ENCODE assay signal across 9 mouse cellular contexts in the genomic region with DNA sequence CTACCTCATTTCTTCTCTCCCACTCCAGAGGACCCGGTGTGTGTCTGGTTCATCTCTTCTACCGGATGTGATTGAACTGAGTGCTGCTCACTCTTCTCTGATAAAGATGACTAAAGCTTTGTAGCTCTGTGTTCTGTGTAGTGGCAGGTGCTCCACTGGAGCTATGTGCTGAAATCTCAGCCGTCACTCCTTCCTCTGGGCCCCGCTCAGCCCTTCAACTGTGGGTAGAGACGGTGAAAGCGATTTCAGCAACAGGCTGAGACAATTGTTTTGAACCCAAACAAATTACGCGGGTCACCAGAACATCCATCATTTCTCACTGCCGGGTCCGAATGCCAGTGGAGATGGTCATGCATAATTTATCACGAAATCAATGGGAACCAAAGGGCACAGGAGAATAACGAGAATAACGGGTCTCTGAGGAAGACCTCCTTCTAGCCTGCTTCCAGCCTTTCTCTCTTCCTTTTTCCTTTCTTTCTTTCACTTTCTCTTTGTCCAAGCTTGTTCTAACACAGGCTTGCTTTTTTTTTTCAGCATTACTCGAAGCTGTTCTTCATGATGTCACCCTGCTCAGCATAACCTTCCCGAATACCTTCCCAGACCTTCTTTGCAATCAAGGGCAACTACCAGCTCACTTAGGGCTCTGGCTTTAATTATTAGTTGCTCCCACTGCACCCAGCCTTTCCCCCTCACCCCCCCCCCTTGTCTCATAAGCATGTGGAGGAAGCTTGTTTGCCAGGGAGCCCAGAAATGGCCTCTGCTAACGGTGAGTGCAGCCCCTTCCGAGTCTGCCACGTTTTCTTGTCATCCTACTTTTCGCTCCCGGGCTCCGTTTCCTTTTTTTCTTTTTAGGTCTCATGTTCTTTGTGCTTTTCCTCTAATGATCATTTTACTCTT. TPM values are rescaled to one million over a fixed set of nuclear protein-coding genes. Genes with fewer than 3 reads are reported as not detected.
DNase-seq lines count a peak whose midpoint lies in the region; ATAC-seq lines count a peak whose summit lies in the region.
"Had no signal": no experiment of that assay in that cellular context is flagged by ENCODE, and none has a peak within 500 bp of the region (broad histone marks: within the 10 kb centered on the region; RNA-seq: fewer than 3 reads in every experiment).

No protein-coding gene starts in this region.

- no peaks in the 10 kb centered on the region for H3K9me3 ChIP-seq in forebrain, embryonic 12.5 days
- peaks cover 6% of the 10 kb centered on the region for H3K9me3 ChIP-seq in limb, embryonic 13.5 days

- H3K36me3 ChIP-seq in forebrain, embryonic 12.5 days (replicated peaks) = no peaks in the 10 kb centered on the region
- no peaks in the 10 kb centered on the region for H3K36me3 ChIP-seq in limb, embryonic 13.5 days

- peak; percentile 63 for DNase-seq in embryo, embryonic 10 days (ENCODE audit: low spot score)
- DNase-seq in embryo, embryonic 9.5 days (ENCODE audit: extremely low spot score) = no peak
- DNase-seq in cerebellum, postnatal 10 days = no peak
- DNase-seq in spleen, postnatal 10 days (ENCODE audit: low spot score in 2 of 2) = no peak
- DNase-seq in frontal cortex, postnatal 36 days (ENCODE audit: low spot score in 2 of 2) = no peak

- peak; percentile 34 for ATAC-seq in CD4-positive, CD25-positive, alpha-beta regulatory T cell, adult 4 months
- ATAC-seq in forebrain, embryonic 12.5 days (ENCODE audit: low FRiP score) = peak; percentile 70
- ATAC-seq in limb, embryonic 13.5 days (ENCODE audit: low FRiP score, low read depth) = no peak
- ATAC-seq: intestine, postnatal 0 days had no signal

- H3K27ac ChIP-seq in forebrain, embryonic 12.5 days = peak overlapping the region; percentile 67
- no peak overlapping the region for H3K27ac ChIP-seq in limb, embryonic 13.5 days

- H3K4me1 ChIP-seq in forebrain, embryonic 12.5 days = peaks cover 47% of the 10 kb centered on the region
- H3K4me1 ChIP-seq in limb, embryonic 13.5 days = peaks cover 44% of the 10 kb centered on the region

- H3K27me3 ChIP-seq in forebrain, embryonic 12.5 days = peaks cover 4% of the 10 kb centered on the region; the same call in 1 of the 2 replicates
- H3K27me3 ChIP-seq in limb, embryonic 13.5 days = peaks cover 12% of the 10 kb centered on the region; the same call in 1 of the 2 replicates

- peak overlapping the region; percentile 28 for H3K4me2 ChIP-seq in forebrain, embryonic 12.5 days
- peak overlapping the region; percentile 30 for H3K4me2 ChIP-seq in limb, embryonic 13.5 days (replicated peaks)

- 28% methylated on average over 21 of the region's 21 CpGs for WGBS in forebrain, embryonic 12.5 days
- 47% methylated on average over 21 of the region's 21 CpGs for WGBS in limb, embryonic 13.5 days

- no peak overlapping the region for H3K4me3 ChIP-seq in forebrain, embryonic 12.5 days (replicated peaks)
- H3K4me3 ChIP-seq in limb, embryonic 13.5 days = no peak overlapping the region

- H3K9ac ChIP-seq in forebrain, embryonic 12.5 days = no peak overlapping the region
- H3K9ac ChIP-seq in limb, embryonic 13.5 days = no peak overlapping the region

RNA-seq across cellular contexts. Expression of gene Acbd6, which starts 27.1 kb away (rescaled TPM):
- polyA plus RNA-seq in CD4-positive, CD25-positive, alpha-beta regulatory T cell, adult 4 months (2017; shearing (Covaris generic)) = 10 to 100 TPM in 1 of 2 experiments, 1 to 10 TPM in 1; 3.2 to 13.0 TPM
- polyA plus RNA-seq in forebrain, embryonic 12.5 days (2016; fragmentation: Nextera tagmentation; extraction: Ambion mirVana) = 86.8 and 92.2 TPM in 2 replicates
- 74.5 and 80.6 TPM in 2 replicates for polyA plus RNA-seq in limb, embryonic 13.5 days (2015; fragmentation: Nextera tagmentation; extraction: Ambion mirVana)
